Mouse (Mus musculus) kidney, adult 2 months (tissue): ENCODE results near the gene Dok1.

Experiments
- CTCF ChIP-seq: fragments of 200-500 bp; conservative IDR thresholded peaks from 2 replicates; pipeline ENCODE4 v1.5.1; 2011; ENCODE audit warnings: low read depth, mild to moderate bottlenecking, control low read depth, low read length, moderate library complexity, mixed read lengths; ENCODE audit not compliant: insufficient read depth, insufficient read length
- POLR2A ChIP-seq: fragments of 200-500 bp; IDR thresholded peaks from one replicate; pipeline ENCODE4 v1.6.1; 2011; ENCODE audit warnings: low read depth, low read length, control low read depth

DNA sequence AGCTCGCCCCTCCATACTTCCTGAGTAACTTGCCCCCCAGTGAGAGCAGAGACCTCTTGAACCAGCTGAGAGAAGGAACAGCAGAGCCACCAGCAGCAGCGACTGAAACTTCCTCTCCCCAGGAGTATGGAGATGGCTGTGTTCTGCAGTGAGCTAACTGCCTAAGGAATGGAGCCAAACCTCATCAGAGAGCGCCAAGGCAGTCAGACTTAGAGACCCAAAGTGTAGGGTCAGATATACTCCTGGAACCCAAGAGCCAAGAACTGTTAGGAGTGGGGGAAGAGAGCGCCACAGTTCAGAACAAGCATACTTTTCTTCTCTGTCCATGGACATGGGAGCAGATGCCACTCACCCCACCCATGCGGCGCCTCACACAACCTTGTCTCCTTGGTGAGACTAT lies 33.2 kb upstream of the Dok1 start:
- no peak for TF ChIP-seq CTCF
- TF ChIP-seq POLR2A, result no peak
